Mouse (Mus musculus) frontal cortex, adult (tissue): ENCODE measurements around the gene Sdf2.
"Not testable (repeated sequence)": the region's sequence is repeated elsewhere in the genome, so short reads cannot be mapped to it uniquely, and the experiment has no call there.

Experiments
- ATAC-seq: cut with Nextera tagmentation; 2 replicates; pipeline ENCODE4 v1.9.2; 2017; ENCODE audit warnings: mild to moderate bottlenecking, moderate library complexity, mixed read lengths; ENCODE audit not compliant: low TSS enrichment

Sdf2 gene

DNA sequence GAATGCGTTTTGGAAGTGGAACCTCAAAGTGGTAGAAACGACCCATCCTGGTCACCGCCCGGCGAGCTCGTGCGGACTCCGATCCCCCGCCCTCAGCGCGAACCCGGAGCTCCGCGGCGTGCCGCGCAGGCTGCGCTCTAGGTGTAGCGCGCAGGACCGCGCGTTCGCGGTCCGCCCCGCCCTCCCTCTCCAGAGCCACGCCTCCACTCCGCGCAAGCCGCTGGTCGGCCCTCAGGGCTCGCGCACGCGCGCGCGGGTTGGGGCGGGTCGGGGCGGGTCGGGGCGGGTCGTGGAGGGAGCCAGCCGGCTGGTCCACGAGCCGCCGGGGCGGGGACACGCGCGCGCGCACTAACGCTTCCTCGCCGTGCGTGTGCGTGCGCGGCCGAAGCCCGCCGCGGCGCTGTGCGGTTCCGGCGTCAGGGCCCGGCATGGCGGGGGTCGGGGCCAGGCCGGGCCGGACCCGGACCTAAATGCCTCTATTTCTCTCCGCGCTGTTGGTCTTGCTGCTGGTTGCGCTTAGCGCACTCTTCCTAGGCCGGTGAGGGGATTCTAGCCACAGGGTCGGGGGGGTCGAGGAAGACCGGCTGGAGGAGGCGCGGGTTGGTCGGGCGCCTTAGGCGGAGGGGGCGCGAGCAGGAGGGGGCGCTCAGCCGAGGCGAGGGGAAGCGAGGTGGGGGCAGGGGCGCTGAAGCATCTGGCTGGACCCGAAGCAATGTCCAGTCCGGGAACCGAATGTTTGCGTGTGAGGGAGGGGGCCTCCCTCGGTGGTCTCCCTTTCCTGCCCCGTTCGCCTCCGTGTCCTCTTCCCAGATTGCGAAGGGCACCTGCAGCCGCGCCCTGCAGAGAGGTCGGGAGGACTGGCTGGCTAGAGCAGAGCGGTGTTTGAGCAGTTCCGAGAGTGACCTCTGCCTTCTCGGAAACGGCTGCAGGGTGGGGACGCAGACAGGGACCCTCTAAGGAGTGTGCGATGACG lies 16.1 kb downstream of the Sdf2 start, which contains the start of gene 2610507B11Rik:
Gene 2610507B11Rik, plus strand, starts transcription at position 373 of the 973 bp plus-strand sequence.
- ATAC-seq: peak; percentile 91

DNA sequence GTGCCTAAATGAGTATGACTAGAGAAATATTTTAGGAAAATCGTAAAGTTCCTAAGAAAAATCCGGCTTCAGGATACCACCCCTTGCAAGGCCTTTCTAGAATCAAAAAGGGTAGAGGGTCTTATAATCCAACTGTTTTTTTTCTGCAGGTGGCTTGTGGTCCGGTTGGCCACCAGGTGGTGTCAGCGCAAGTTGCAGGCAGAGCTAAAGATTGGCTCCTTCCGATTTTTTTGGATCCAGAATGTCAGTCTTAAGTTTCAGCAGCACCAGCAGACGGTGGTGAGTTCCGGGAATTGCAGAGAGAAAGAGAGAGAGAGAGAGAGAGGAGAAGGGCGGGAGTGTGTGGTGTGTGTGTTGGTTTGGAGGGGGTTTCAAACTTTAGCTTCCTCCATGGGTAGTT lies 17.0 kb downstream of the Sdf2 start:
- peak; percentile 24; the same call in 1 of the 2 replicates for ATAC-seq

DNA sequence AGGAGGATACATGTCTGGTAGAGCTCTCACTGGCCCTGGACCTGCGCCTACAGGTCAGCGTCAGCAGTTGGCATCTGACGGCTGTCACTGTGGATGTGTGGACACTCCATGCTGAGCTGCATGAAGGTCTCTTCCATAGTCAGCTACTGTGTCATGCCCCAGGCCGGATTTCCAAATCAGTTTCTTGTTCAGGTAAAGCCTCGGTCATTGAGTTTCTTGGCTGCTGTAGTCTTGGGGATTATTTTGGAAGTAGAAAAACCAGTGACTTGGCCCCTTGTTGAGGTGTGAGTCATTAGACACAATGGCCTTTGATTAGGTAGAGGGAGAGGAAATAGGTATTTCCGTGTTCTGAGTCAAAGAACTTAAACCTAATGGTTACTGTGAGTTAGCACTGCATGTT lies 20.0 kb downstream of the Sdf2 start:
- ATAC-seq: no peak

DNA sequence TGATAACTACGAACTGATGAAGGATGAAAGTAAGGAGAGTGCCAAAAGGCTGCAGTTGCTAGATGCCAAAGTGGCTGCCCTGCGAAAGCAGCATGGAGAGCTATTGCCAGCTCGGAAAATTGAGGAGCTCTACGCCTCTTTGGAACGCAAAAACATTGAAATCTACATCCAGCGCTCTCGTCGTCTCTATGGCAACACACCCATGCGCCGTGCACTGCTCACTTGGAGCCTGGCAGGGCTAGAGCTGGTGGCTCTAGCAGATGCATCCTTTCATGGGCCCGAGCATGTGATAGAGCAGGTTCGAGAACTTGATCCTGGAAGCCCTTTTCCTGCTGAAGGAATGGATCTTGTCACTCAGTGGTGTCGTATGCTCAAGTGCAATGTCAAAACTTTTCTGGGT lies 26.4 kb downstream of the Sdf2 start:
- ATAC-seq: peak; percentile 86

DNA sequence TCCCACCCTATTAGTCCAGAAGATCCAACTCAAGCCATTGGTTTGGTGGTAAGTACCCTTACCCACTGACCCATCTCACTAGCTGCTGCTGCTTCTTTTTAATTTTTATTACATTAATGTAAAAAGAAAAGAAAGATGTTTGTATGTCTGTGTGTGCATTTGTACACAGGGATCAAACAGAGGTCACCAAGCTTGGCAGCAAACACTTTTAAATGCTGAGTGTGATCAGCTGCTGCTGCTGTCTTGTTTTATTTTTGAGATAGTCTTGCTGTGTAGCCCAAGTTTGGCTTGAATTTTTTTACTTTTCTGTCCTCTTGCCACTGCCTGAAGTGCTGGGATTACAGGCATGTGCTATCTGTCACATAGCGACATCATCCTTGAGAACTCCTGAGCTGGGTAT lies 30.1 kb downstream of the Sdf2 start:
- no peak for ATAC-seq

DNA sequence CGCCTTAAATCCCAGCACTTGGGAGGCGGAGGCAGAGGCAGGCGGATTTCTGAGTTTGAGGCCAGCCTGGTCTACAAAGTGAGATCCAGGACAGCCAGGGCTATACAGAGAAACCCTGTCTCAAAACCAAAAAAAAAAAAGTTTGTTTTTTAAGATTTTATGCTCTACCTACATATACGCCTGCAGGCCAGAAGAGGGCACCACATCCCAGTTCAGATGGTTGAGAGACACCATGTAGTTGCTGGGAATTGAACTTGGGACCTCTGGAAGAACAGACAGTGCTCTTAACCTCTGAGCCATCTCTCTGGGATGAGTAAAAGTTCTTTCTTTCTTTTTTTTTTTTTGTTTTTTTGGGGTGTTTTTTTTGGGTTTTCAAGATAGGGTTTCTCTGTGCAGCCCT lies 30.6 kb downstream of the Sdf2 start:
- not testable (repeated sequence) for ATAC-seq

DNA sequence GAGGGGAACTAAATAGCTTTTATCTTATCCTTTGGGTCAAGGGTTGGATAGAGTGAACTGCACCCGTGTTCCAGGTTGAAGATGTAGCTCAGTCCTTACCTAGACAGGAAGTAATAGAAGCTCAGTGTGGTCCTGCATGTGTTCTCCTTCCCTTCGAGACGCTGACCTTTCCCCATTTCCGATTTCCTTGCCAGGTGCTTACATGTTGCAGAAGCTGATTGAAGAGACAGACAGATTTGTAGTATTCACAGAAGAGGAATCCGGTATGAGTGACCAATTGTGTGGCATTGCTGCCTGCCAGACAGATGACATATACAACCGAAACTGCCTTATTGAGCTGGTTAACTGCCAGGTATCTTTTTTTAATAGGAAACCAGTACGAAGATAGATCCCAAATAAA lies 33.3 kb downstream of the Sdf2 start:
- ATAC-seq: no peak

DNA sequence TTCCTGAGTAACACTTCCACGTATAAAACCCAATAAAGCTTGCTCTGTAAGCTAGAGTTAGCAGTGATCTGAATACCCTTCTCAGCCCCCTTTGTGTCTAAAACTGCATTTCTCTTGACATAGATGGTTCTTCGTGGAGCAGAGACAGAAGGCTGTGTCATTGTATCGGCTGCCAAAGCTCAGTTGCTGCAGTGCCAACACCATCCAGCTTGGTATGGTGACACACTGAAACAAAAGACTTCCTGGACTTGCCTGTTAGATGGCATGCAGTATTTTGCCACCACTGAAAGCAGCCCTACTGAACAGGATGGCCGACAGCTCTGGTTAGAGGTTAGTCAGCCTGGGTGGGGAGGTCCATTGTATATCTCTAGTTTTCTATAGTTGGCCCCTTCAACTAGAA lies 34.0 kb downstream of the Sdf2 start:
- ATAC-seq: no peak

DNA sequence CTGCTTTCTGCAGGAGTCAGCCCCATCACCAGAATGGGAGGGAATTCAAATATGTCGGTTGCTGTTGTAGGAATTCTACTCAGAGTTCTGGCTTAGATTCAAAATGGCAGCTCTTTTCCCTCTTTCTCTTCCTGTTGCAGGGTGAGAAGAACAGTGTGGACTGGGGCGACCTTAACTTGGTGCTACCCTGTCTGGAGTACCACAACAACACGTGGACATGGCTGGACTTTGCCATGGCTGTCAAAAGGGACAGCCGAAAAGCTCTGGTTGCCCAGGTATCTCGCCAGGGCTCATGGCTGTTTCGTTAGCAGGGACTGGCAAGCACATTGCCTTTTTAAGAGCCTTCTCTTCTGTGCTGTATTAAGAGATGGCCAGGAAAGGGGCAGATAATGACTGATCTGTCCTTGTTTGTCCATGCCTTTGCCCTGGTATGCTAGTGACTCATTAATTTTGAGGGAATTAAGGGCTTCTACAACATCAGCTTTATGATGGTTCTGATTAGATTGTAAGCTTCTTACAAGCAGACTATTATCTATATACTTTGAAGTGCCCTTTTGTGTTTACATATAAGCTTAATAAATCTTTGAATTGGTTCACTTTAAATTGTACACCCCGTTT lies 43.7 kb downstream of the Sdf2 start:
- ATAC-seq: no peak

DNA sequence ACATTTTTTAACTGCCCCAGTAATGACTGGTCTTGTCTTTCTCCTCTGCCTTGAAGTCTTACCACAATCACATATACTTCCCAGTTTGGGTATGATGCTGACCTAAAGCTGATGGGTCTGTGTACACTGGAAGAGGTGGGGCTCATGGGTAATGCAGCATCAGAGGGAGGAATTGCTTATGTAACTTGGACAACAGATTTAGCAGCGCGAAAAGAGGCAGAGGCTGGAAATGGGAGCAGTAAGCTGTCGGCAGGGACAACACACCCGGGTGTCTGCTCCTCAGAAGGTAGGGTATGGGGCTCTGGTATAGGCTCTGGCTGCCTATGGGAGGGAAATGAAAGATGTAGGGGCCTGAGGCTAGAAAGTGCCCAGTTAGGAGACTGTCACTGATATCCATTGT lies 45.1 kb downstream of the Sdf2 start, which contains the start of gene BC030499:
Gene BC030499, plus strand, starts transcription at position 188 of the 400 bp plus-strand sequence.
- ATAC-seq: peak; percentile 90

DNA sequence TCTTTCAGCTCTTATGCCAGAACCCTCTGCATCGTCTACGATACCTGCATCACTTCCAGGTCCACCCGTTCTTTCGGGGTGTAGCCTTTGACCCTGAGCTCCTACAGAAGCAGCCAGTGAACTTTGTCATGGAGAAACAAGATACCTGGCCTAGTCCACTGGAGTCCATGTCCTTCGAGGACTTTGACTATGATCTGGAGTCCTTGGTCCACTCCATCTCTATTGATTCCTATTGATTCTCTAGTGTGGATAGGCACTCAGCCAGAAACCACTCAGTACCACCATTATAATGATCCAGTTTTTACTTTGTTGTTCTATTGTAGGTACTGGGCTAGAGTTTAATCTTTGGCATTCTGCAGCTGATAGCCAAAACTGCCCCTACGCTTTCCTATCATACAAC lies 49.0 kb downstream of the Sdf2 start:
- no peak for ATAC-seq

DNA sequence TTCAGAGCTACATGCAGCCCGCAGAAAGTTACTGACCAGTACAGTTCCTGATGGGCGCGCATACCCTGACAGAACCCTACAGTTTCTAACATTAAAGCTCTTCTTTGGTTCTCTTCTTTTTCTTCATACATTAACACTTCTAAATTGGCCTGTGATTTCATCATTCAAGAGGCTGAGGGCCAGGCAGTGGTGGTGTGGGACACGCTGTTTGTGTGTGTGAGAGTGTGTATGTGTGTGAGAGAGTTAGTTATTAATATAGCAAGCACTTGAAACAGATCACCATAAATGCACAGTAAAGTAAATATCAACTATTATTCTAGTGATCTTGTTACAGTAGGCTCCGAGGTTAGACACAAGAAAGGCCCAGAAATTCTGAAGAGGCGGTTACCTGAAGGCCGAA lies 55.4 kb downstream of the Sdf2 start:
- peak; percentile 75; the same call in 1 of the 2 replicates for ATAC-seq

DNA sequence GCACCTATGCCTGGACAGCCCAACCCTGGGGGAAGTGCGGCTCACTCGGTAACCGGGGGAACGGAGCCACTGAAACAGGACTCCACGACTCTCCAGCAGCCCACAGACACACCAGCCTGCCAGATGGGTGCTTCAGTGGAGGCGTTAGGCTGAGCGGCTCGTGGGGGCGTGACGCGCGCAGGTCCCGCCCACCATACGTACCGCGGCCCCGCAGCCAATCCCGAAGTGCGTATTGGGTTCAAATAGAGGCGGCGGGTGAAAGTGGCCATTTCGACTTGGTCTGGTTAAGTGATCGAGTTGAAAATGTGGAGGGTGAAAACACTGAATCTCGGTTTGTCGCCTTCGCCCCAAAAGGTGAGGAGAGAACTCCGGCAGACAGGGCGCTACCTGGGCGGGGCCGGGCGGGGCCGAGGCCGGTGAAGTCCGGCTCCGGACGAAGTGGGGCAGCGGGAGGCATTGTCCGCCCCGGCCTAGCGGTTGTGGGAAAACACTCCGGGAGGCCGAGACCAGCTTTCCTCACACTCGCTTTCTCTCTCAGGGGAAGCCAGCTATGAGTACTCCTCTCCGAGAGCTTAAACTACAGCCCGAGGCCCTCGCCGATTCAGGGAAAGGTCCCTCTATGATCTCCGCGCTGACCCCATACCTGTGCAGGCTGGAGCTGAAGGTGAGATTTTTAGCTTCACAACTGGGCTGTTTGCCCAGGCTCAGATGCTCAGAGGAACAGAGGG lies 56.0 kb downstream of the Sdf2 start, which contains the start of gene Spag5:
Gene Spag5, plus strand, starts transcription at position 173 of the 728 bp plus-strand sequence.
- peak; percentile 97 for ATAC-seq
